ENCODE assay signal across 18 mouse cellular contexts in the genomic region with DNA sequence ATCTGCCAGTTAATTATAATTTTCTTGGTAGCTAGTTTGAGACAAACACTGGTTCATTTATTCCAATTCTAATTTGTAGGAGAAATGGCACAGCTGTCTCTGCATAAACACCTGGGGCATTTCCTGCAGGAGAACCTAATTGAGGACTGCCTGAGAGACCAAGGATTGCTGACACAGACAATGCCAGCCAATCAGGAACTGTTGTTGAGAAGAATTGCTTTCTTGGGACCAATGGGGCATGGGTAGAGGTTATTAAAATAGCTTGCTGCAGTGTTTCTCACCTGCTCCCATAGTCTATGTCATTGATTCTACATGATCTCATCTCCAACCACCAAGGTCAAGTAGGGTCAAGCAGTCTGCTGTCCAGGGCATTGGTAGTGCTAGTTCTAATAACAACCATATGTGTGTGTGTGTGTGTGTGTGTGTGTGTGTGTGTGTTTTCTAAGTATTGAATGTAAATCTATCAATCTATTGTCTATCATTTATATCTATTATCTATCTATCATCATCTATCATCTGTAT.
"Had no signal": no experiment of that assay in that cellular context is flagged by ENCODE, and none has a peak within 500 bp of the region (broad histone marks: within the 10 kb centered on the region; RNA-seq: fewer than 3 reads in every experiment).

No protein-coding gene starts in this region.

- H3K9ac ChIP-seq: liver, embryonic 13.5 days; liver, embryonic 15.5 days; liver, postnatal 0 days; lung, embryonic 15.5 days; midbrain, embryonic 13.5 days; midbrain, embryonic 15.5 days; stomach, embryonic 15.5 days had no signal

- H3K27ac ChIP-seq: liver, embryonic 13.5 days; liver, embryonic 15.5 days; lung, embryonic 15.5 days; macrophage; midbrain, embryonic 13.5 days; midbrain, embryonic 15.5 days; stomach, embryonic 15.5 days; stomach, postnatal 0 days had no signal

- H3K27me3 ChIP-seq: liver, embryonic 13.5 days; liver, embryonic 15.5 days; lung, embryonic 15.5 days; megakaryocyte, embryonic 14.5 days; midbrain, embryonic 13.5 days; midbrain, embryonic 15.5 days; stomach, embryonic 15.5 days had no signal

- H3K36me3 ChIP-seq: liver, embryonic 13.5 days; liver, embryonic 15.5 days; lung, embryonic 15.5 days; midbrain, embryonic 13.5 days; midbrain, embryonic 15.5 days; stomach, embryonic 15.5 days had no signal

- ATAC-seq: liver, postnatal 0 days; lung, postnatal 0 days; midbrain, embryonic 13.5 days; midbrain, embryonic 15.5 days had no signal

- H3K9me3 ChIP-seq: liver, embryonic 13.5 days; liver, embryonic 15.5 days; lung, embryonic 15.5 days; megakaryocyte, embryonic 14.5 days; midbrain, embryonic 13.5 days; midbrain, embryonic 15.5 days; stomach, embryonic 15.5 days had no signal

- H3K4me1 ChIP-seq: liver, embryonic 13.5 days; liver, embryonic 15.5 days; lung, embryonic 15.5 days; megakaryocyte, embryonic 14.5 days; midbrain, embryonic 13.5 days; midbrain, embryonic 15.5 days; stomach, embryonic 15.5 days had no signal

- H3K4me2 ChIP-seq: liver, embryonic 13.5 days; liver, embryonic 15.5 days; lung, embryonic 15.5 days; midbrain, embryonic 13.5 days; midbrain, embryonic 15.5 days; stomach, embryonic 15.5 days had no signal

- H3K4me3 ChIP-seq: liver, embryonic 13.5 days; liver, embryonic 15.5 days; lung, embryonic 15.5 days; megakaryocyte, embryonic 14.5 days; midbrain, embryonic 13.5 days; midbrain, embryonic 15.5 days; stomach, embryonic 15.5 days had no signal

- DNase-seq: liver, embryonic 13.5 days; liver, postnatal 0 days; lung, adult 2 months; lung, postnatal 14 days; lung, postnatal 36 days; right cerebral cortex, postnatal 14 days; thymus, adult 2 months; thymus, postnatal 25 days; thymus, postnatal 4 days had no signal
